Mouse (Mus musculus): ENCODE results near the gene Ube2r2.

GRCm38 (mm10) chr4:41129836-41130235 is 5.7 kb upstream of the Ube2r2 start:
- TF ChIP-seq CTCF (IDR thresholded peaks at IDR 0.05; ENCODE audit: control insufficient read depth, insufficient read depth, low read length): no peak
- no peak for TF ChIP-seq POLR2A (IDR thresholded peaks at IDR 0.05; ENCODE audit: borderline replicate concordance, control insufficient read depth, low read depth, low read length)
